Mouse (Mus musculus) liver, embryonic 14.5 days (tissue): Measurements from ENCODE around the gene Fzd5. TPM values are rescaled to one million over a fixed set of nuclear protein-coding genes. Genes with fewer than 3 reads are reported as not detected.
A peak's percentile ranks its signal among the peaks of the same experiment; 100 is the strongest.

Experiments
- ATAC-seq: fragments of 200-750 bp; cut with Nextera tagmentation; 2 replicates; pipeline ENCODE4 v1.8.0; 2017; ENCODE audit warnings: moderate number of reproducible peaks, mild to moderate bottlenecking, moderate library complexity; ENCODE audit not compliant: insufficient read depth
- DNase-seq, 3 experiments: peaks; one replicate each; pipeline ENCODE4 v3.0.0-alpha.2; 2012 to 2013; ENCODE audit warnings: low read depth in 3 of 3, low spot score in 3 of 3
- H3K27ac ChIP-seq: fragments of 300-500 bp; sonication (generic); 2 replicates; pipeline ENCODE4 v1.5.1; 2014; ENCODE audit warnings: moderate library complexity, mild to moderate bottlenecking, control low read depth, inconsistent platforms
- H3K27me3 ChIP-seq: fragments of 300-500 bp; sonication (generic); 2 replicates; pipeline ENCODE4 v1.6.1; 2014; ENCODE audit warnings: mild to moderate bottlenecking, low read length, moderate library complexity; ENCODE audit not compliant: control insufficient read depth, insufficient read depth
- H3K36me3 ChIP-seq: fragments of 300-500 bp; sonication (generic); replicated peaks from 2 replicates; pipeline ENCODE4 v1.6.1; 2014; ENCODE audit warnings: low read depth; ENCODE audit not compliant: control insufficient read depth, insufficient read depth
- H3K4me1 ChIP-seq, 2 experiments: fragments of 200-500 bp in 1 of 2; fragments of 300-500 bp in 1 of 2; sonication (generic) in 1 of 2; replicated peaks; 2 replicates each; pipeline ENCODE4 v1.6.1; 2012 to 2014; ENCODE audit warnings: antibody characterized with exemption in 1 of 2, inconsistent platforms in 1 of 2, low read length in 1 of 2; ENCODE audit not compliant: control insufficient read depth in 2 of 2, insufficient read depth in 2 of 2
- H3K4me2 ChIP-seq: fragments of 300-500 bp; sonication (generic); 2 replicates; pipeline ENCODE4 v1.6.1; 2014; ENCODE audit warnings: low read depth, mild to moderate bottlenecking, control low read depth, moderate library complexity
- H3K4me3 ChIP-seq, 2 experiments: fragments of 200-500 bp in 1 of 2; fragments of 300-500 bp in 1 of 2; sonication (generic) in 1 of 2; 2 replicates each; pipeline ENCODE4 v1.5.1; 2012 to 2014; ENCODE audit warnings: low read depth in 2 of 2, low read length in 2 of 2, mild to moderate bottlenecking in 2 of 2, control low read depth in 1 of 2, inconsistent platforms in 1 of 2, moderate library complexity in 1 of 2; ENCODE audit not compliant: insufficient read depth in 1 of 2
- H3K9ac ChIP-seq: fragments of 300-500 bp; sonication (generic); replicated peaks from 2 replicates; pipeline ENCODE4 v1.6.1; 2014; ENCODE audit warnings: mild to moderate bottlenecking, control low read depth, moderate library complexity
- H3K9me3 ChIP-seq: fragments of 300-500 bp; sonication (generic); 2 replicates; pipeline ENCODE4 v1.6.1; 2016; ENCODE audit warnings: low read length, mixed read lengths; ENCODE audit not compliant: control insufficient read depth
- CTCF ChIP-seq: IDR thresholded peaks from 2 replicates; pipeline ENCODE4 v1.5.1; 2016; ENCODE audit warnings: antibody characterized with exemption, low read depth, control low read depth
- EP300 ChIP-seq: IDR thresholded peaks from 2 replicates; pipeline ENCODE4 v1.6.1; 2016; ENCODE audit warnings: antibody characterized with exemption, low read depth
- WGBS: fragments of 180-500 bp; shearing (Covaris S2); extraction: QIAGEN DNeasy Blood & Tissue Kit; methylation state at CpG from one replicate; pipeline ENCODE4 v1.1.7; 2014; ENCODE audit not compliant: insufficient replicate concordance; 5-methylcytosine and 5-hydroxymethylcytosine counted together
- polyA plus RNA-seq, 2 experiments: library from polyadenylated mRNA; depleted of rRNA in 1 of 2; stranded (reverse) in 1 of 2; unstranded in 1 of 2; fragments of >200 nt; fragmentation: Nextera tagmentation in 1 of 2; extraction: Ambion mirVana in 1 of 2; gene quantifications; 2 replicates each; pipeline versions ENCODE4 v1.2.1 to v1.2.3; 2012 to 2014

The Fzd5 gene
- polyA plus RNA-seq, 2 experiments: 2.6 to 3.4 TPM

DNA sequence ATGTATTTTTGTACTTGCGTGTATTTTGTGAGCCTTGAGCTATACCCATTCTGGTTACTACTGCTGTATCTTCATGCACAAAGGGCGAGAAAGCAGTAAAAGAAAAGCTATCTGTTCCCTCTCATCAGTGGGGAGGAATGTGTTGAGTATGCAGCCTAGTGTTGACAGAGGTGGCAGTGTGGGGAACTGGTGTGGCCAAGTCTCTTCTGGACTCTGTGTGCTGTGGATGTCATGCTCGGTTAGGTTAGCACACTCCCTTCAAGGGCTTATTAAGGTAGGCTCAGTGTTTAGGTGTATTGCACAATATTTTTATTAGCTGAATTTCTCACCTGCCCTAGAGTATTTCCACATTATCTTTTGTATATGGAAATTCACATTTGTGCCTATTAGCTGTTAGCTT is 35.8 kb downstream of the Fzd5 start:
- Histone ChIP-seq H3K4me2 (no peak overlapping the region), H3K27ac (no peak overlapping the region), H3K27me3 (no peaks in the 10 kb centered on the region), H3K4me3 (no peak overlapping the region), H3K9ac (no peak overlapping the region), H3K9me3 (no peaks in the 10 kb centered on the region), H3K4me1 (peaks cover 4 to 5% of the 10 kb centered on the region in 2 experiments; a peak in 3 of 4 replicates), H3K36me3 (no peaks in the 10 kb centered on the region)
- 74% methylated on average over 3 of the region's 3 CpGs for WGBS
- no peak for DNase-seq
- no peak for ATAC-seq
- TF ChIP-seq CTCF (no peak), EP300 (no peak)

DNA sequence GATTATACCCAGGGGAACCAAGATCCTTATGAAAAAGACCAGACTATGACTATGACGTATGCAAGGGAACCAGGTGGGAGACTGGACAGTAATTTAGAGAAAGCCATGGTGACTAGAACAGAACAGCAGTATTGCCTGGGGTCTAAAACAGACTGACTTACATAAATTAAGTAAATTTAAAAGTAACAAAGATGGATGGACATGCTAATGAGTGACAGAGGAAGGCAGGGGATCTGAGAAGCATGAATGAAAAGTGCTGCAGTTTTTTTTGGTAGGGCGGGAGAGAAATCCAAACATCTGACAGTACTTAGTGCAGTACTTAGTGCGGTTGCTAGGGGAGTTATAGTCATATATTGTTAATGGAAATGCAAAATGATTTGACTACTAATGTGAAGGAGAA is 42.4 kb downstream of the Fzd5 start:
- Histone ChIP-seq H3K4me1 (peaks cover 0 to 2% of the 10 kb centered on the region in 2 experiments; a peak in 1 of 4 replicates), H3K9me3 (no peaks in the 10 kb centered on the region), H3K27me3 (no peaks in the 10 kb centered on the region), H3K9ac (no peak overlapping the region), H3K4me2 (no peak overlapping the region), H3K27ac (no peak overlapping the region), H3K36me3 (no peaks in the 10 kb centered on the region), H3K4me3 (no peak overlapping the region)
- TF ChIP-seq CTCF (no peak), EP300 (no peak)
- DNase-seq (no peak), ATAC-seq (no peak)
- WGBS: 74% methylated on average over 3 of the region's 3 CpGs

DNA sequence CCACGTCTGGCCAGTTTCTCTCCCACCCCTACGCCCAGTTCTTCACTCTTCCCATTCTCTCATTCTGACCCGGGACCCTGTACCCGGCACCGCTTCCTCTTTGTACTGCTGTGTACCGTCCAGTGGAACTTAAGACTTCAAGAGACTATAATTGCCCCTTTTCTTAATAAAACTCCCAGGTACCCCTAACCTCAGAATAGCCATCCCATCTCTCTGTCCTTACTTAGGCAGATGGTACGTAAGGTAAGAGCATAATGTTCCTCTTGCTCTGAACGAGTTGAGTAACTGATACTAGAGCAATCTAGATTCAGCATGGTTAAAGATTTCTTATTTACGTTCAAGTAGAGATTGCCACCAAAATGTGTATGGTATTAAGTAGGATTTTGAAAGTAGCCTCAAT is 46.0 kb downstream of the Fzd5 start:
- TF ChIP-seq EP300: no peak
- no peak for TF ChIP-seq CTCF
- no peak overlapping the region for H3K27ac ChIP-seq
- ATAC-seq (no peak), DNase-seq (no peak)
- peaks cover 8 to 9% of the 10 kb centered on the region in 2 experiments; a peak in 3 of 4 replicates for H3K4me1 ChIP-seq
- H3K9me3 ChIP-seq: no peaks in the 10 kb centered on the region
- H3K27me3 ChIP-seq: no peaks in the 10 kb centered on the region
- H3K4me3 ChIP-seq: peak overlapping the region; percentile 65 to 80
- WGBS: 6% methylated on average over 9 of the region's 9 CpGs
- H3K9ac ChIP-seq: peak overlapping the region; percentile 78
- no peaks in the 10 kb centered on the region for H3K36me3 ChIP-seq
- peak overlapping the region; percentile 69 for H3K4me2 ChIP-seq

DNA sequence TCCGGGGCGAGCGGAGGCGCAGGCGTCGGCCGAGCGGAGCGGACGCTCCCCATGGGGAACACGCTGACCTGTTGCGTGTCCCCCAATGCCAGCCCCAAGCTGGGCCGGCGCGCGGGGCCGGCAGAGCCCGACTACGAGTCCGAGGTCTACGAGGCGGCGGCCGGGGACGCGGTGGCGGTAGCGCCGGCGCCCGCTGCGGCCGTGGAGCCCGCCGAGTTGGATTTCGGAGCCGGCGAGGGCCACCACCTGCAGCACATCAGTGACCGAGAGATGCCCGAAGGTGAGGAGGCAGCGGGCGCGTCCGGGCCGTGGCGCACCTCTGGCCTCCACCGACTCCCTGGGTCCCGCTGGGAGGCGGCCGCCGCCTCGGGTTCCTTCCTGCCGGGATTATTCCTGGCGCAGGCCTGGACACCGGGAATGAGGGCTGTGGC is 46.4 kb downstream of the Fzd5 start:
- TF ChIP-seq EP300 (no peak), CTCF (no peak)
- Histone ChIP-seq H3K9ac (peak overlapping the region; percentile 78), H3K4me3 (peak overlapping the region; percentile 65 to 80), H3K27me3 (no peaks in the 10 kb centered on the region), H3K9me3 (no peaks in the 10 kb centered on the region), H3K4me2 (peak overlapping the region; percentile 69), H3K36me3 (no peaks in the 10 kb centered on the region), H3K27ac (no peak overlapping the region), H3K4me1 (peaks cover 8 to 9% of the 10 kb centered on the region in 2 experiments; a peak in 3 of 4 replicates)
- DNase-seq (no peak), ATAC-seq (peak; percentile 14)
- under 1% methylated on average over 45 of the region's 55 CpGs for WGBS

DNA sequence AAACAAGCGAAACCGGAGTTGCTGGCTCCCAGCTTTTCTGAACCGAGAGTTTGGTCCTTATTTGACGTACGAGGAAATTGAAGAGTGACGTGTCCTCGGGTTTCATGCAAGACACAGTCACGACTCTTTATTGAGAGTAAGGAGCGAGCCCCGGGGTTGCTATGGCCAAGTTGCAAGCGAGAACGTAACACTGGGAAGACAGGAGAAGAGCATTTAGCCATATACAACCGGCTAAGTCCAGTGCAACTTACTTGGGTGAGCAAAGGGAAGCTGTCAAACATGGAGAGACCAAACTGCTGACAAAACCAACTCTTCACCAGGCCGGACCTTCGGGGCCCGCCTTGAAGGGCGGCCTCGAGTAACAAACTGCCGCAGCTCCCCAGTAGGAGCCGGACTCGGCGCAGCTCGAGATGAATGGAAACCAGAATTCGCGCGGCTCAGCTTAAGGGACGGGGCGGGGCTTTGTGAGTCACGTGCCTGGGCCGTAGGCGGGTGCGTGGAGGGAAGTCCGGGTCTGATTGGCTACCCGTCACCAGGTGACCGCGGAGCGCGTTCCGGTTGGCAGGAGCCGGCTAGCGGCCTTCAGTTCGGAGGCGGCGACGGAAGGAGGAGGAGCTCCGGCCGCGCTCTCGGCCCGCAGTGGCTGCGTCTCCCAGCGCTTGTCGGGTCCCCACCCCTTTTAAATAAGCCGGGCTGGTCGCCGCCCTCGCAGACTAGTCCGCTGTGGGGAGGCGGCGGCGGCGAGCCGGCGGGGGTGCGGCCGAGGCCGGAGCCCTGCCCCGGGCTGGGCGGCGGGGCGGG is 47.1 kb downstream of the Fzd5 start, which contains the start of gene Ccnyl1:
Gene Ccnyl1, plus strand, starts transcription at position 243 of the 801 bp plus-strand sequence.
- Histone ChIP-seq H3K4me2 (peak within 1 kb of the TSS; percentile 91), H3K9ac (peak within 1 kb of the TSS; percentile 84), H3K27ac (peak within 1 kb of the TSS; percentile 73), H3K27me3 (no peaks in the 10 kb centered on the region), H3K4me1 (peaks cover 8 to 9% of the 10 kb centered on the region in 2 experiments; a peak in 3 of 4 replicates), H3K4me3 (peak within 1 kb of the TSS; percentile 80 to 85), H3K9me3 (no peaks in the 10 kb centered on the region), H3K36me3 (no peaks in the 10 kb centered on the region)
- under 1% methylated on average over 70 of the region's 71 CpGs for WGBS
- ATAC-seq (peak; percentile 97), DNase-seq (peak; percentile 97 to 98 (median 98))
- TF ChIP-seq CTCF (peak; percentile 24; the same call in 1 of the 2 replicates), EP300 (no peak)
